Mouse (Mus musculus) heart, postnatal 0 days (tissue): ENCODE results near the gene Myo5a.

Experiments
- CTCF ChIP-seq: IDR thresholded peaks from 2 replicates; pipeline ENCODE4 v1.5.1; 2016; ENCODE audit warnings: antibody characterized with exemption, control low read depth, low read depth
- EP300 ChIP-seq: IDR thresholded peaks from 2 replicates; pipeline ENCODE4 v1.6.1; 2016; ENCODE audit warnings: antibody characterized with exemption, low read depth

- no peak for TF ChIP-seq EP300
- no peak for TF ChIP-seq CTCF
Measured at GRCm38 (mm10) chr9:75235696-75236095, 164.9 kb downstream of the Myo5a start.
